Mouse (Mus musculus) heart, adult 10 weeks (tissue): ENCODE results near the gene Ntsr1. TPM values are rescaled to one million over a fixed set of nuclear protein-coding genes. Genes with fewer than 3 reads are reported as not detected.

Source experiments
- polyA plus RNA-seq: library from polyadenylated mRNA; stranded (reverse); fragments of 350-450 nt; fragmentation: Illumina TruSeq; extraction: RNeasy Lipid Tissue Mini Kit (QIAGEN cat#74804); gene quantifications from one replicate; pipeline ENCODE4 v1.2.3, GENCODE M21; 2014; ENCODE audit warnings: low read depth, low replicate concordance

Ntsr1 gene
- polyA plus RNA-seq: not detected

DNA sequence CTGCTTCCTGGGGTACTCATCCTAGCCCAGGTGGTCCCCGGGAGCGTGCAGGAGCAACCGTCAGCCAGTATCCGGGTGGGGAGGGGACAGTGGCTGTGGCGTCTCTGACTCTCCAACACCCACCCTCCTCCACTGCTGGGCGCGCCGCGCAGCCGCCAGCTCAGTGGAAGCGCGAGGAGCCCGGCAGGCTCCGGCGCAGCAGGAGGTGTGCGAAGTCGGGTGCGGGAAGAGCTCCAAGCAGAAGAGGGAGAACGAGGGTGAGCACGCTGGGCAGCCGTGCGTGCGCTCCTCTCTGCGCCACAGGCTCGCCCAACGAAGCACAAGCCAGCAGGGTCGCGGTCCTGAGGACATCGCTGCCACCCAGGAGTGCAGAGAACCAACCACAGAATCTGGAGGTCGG lies at the start of gene Ntsr1:
TSS of gene Ntsr1 (plus strand) at position 236 of the 400 bp plus-strand sequence.

DNA sequence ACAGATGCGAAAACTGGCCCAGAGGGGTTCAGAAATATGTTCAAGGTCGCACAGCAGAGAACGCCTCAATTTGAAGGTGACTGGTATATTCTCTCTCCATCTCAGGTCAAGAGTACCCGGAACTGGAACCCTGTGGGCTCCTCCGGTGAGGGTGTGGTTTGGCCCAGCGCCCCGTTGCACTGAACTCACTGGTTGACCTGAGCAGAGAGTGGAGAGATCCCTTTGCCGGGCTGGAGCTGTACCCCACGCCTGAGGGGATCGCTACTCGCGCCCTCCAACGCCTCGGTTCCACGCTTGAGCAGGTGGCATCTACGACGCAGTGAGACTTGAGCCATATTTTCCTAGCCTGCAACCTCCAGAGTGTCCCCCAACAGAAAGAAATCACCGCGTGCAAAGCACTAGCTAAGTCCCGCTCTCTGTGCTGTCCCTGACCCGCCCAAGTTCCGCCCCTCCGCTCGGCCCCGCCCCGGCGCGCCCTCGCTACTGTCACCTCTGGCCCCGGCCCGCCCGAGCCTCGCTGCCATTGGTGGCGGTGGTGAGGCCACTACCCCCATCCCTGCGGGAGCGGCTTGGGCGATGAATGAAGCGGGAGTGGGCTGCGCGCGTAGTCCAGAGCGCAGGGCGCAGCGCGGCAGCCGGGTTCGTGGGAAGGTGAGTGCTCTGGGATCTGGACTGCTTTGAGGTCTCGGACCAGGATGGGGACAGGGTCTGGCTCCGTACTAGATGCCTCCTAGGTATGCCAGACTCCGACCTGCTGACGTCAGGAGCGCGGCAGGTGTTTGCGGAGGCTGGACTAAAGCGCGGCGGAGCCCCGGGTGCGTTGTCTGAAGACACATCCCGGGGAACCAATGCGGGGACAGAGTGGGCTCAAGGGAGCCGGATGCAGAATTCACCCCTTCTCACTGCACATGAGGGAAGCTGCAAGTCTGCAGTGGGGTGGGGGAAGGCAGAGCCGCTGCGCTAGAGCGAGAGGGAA lies 43.8 kb upstream of the Ntsr1 start, which contains the start of gene Slco4a1:
TSS of gene Slco4a1 (plus strand) at position 523 of the 976 bp plus-strand sequence.

DNA sequence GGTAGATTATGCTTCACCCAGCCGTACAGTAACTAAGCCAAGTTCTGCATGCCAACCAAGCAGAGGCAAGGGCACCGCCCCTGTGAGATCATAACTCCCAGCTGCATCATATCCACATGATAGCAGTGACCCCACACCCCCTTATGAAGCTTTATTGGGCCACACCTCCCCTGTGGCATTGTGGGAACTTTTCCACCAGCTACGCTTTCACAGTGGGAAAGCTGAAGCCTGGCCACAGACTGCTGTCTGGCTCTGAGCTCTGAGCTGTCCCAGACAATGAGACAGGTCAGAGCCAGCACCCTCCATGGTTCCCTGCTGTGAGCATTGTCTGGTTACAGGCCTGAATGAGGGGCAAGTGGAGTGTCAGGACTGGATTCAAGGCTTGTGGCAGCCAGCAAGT lies 81.2 kb downstream of the Ntsr1 start, which contains the start of gene Mrgbp:
TSS of gene Mrgbp (plus strand) at position 303 of the 400 bp plus-strand sequence.

DNA sequence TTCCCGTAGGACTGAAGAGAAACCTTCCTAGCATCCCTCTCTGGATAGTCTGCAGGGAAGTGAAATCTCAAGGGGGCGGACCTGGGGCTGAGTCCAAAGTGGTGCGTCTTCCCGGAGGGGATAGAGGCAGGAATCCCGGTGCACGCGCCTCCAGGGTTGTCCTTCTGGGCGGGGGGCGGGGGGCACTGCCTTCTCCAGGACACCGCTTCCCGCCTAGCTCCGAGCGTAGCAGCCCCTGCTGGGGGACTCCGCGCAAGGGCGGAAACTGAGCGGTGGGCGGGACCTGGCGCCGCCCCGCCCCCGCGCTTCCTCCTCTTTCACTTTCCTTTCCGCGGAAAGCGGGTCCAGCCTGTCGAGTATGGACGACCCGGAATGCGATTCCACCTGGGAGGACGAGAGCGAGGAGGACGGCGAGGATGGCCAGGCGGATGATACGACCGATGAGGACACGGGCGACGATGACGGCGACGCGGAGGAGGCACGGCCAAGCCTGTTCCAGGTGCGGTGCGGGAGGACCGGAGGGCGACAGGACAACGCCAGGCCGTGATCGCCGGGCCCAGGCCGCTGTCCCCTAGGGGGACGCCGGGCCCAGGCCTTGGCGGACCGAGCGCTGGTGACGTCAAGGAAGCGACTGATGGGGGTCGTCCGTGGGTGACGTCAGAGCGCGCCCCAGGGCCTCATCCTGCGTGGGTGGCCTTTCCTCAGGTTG lies 89.5 kb downstream of the Ntsr1 start, which contains the start of gene Ogfr:
TSS of gene Ogfr (plus strand) at position 123 of the 709 bp plus-strand sequence.

Other genes starting within 250 kb of the Ntsr1 start
- gene Rps21, start 242.6 kb upstream of the Ntsr1 start, polyA plus RNA-seq: 633 TPM
- gene Cables2, start 226.5 kb upstream of the Ntsr1 start, polyA plus RNA-seq: 15.7 TPM
- not detected for gene Rbbp8nl, start 210.1 kb upstream of the Ntsr1 start, polyA plus RNA-seq
- 0.79 TPM for gene Gata5, start 165.3 kb upstream of the Ntsr1 start, polyA plus RNA-seq
- gene Slco4a1, start 43.7 kb upstream of the Ntsr1 start, polyA plus RNA-seq: not detected
- gene Mrgbp, start 81.3 kb downstream of the Ntsr1 start, polyA plus RNA-seq: 19.6 TPM
- 34.1 TPM for gene Ogfr, start 89.3 kb downstream of the Ntsr1 start, polyA plus RNA-seq
- gene Col9a3, start 97.8 kb downstream of the Ntsr1 start, polyA plus RNA-seq: 0.21 TPM
- gene Tcfl5, start 142.7 kb downstream of the Ntsr1 start, polyA plus RNA-seq: not detected
- 18.7 TPM for gene Dido1, start 210.0 kb downstream of the Ntsr1 start, polyA plus RNA-seq
- gene Gid8, start 210.1 kb downstream of the Ntsr1 start, polyA plus RNA-seq: 64.8 TPM
- gene Slc17a9, start 225.3 kb downstream of the Ntsr1 start, polyA plus RNA-seq: 1.7 TPM